Mouse (Mus musculus) heart, embryonic 11.5 days (tissue): Measurements from ENCODE around the gene Ppp1r12b. TPM values are rescaled to one million over a fixed set of nuclear protein-coding genes. Genes with fewer than 3 reads are reported as not detected.

Experiments
- ATAC-seq: fragments of 200-750 bp; cut with Nextera tagmentation; replicated peaks from 2 replicates; pipeline ENCODE4 v1.8.0; 2017; ENCODE audit warnings: moderate library complexity; ENCODE audit not compliant: insufficient number of reproducible peaks, low FRiP score, low TSS enrichment
- H3K27ac ChIP-seq: fragments of 300-500 bp; sonication (generic); 2 replicates; pipeline ENCODE4 v1.5.1; 2014; ENCODE audit warnings: mild to moderate bottlenecking, low read depth, low read length
- H3K27me3 ChIP-seq: fragments of 300-500 bp; sonication (generic); 2 replicates; pipeline ENCODE4 v1.6.1; 2014; ENCODE audit warnings: mild to moderate bottlenecking, low read length, mixed read lengths; ENCODE audit not compliant: control insufficient read depth, insufficient read depth
- H3K36me3 ChIP-seq: fragments of 300-500 bp; sonication (generic); 2 replicates; pipeline ENCODE4 v1.6.1; 2014; ENCODE audit warnings: mild to moderate bottlenecking, low read length, moderate library complexity, mixed read lengths; ENCODE audit not compliant: control insufficient read depth, insufficient read depth
- H3K4me1 ChIP-seq: fragments of 300-500 bp; sonication (generic); 2 replicates; pipeline ENCODE4 v1.6.1; 2014; ENCODE audit warnings: low read length; ENCODE audit not compliant: control insufficient read depth, insufficient read depth
- H3K4me2 ChIP-seq: fragments of 300-500 bp; sonication (generic); 2 replicates; pipeline ENCODE4 v1.6.1; 2014; ENCODE audit warnings: mild to moderate bottlenecking, moderate library complexity
- H3K4me3 ChIP-seq: fragments of 300-500 bp; sonication (generic); 2 replicates; pipeline ENCODE4 v1.5.1; 2014; ENCODE audit warnings: low read depth, low read length
- H3K9ac ChIP-seq: fragments of 300-500 bp; sonication (generic); 2 replicates; pipeline ENCODE4 v1.6.1; 2014; ENCODE audit warnings: mild to moderate bottlenecking, low read depth, low read length, moderate library complexity
- H3K9me3 ChIP-seq: fragments of 300-500 bp; sonication (generic); replicated peaks from 2 replicates; pipeline ENCODE4 v1.6.1; 2016; ENCODE audit warnings: low read length; ENCODE audit not compliant: control insufficient read depth
- WGBS: fragments of 180-500 bp; shearing (Covaris S2); extraction: QIAGEN DNeasy Blood & Tissue Kit; methylation state at CpG from one replicate; pipeline ENCODE4 v1.1.7; 2014; ENCODE audit not compliant: insufficient replicate concordance; 5-methylcytosine and 5-hydroxymethylcytosine counted together
- polyA plus RNA-seq: library from polyadenylated mRNA; unstranded; fragments of >200 nt; fragmentation: Nextera tagmentation; extraction: Ambion mirVana; gene quantifications from 2 replicates; pipeline ENCODE4 v1.2.1, GENCODE M21; 2014

Ppp1r12b gene
- polyA plus RNA-seq, 1 experiment from 2014 or later: 26.7 TPM

DNA sequence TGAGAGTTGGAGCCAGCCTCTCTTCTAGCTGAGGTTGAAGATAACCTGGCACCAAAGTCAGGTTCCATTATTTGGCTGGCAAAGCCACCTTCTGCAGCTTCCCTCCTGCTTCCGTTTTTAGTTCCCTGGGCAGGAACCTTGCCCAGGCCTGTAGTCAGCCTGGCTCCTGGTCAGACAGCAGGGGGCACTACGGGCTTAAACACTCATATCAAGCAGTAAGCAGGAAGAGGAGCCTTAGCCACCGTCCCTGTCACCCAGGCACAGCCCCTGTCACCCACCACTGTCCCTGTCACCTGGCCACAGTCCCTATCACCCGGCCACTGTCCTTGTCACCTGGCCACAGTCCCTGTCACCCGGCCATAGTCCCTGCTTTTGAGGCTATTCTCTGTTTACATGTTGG lies 230.5 kb downstream of the Ppp1r12b start:
- 49% methylated on average over 5 of the region's 5 CpGs for WGBS
- H3K36me3 ChIP-seq: no peaks in the 10 kb centered on the region
- no peaks in the 10 kb centered on the region for H3K9me3 ChIP-seq

DNA sequence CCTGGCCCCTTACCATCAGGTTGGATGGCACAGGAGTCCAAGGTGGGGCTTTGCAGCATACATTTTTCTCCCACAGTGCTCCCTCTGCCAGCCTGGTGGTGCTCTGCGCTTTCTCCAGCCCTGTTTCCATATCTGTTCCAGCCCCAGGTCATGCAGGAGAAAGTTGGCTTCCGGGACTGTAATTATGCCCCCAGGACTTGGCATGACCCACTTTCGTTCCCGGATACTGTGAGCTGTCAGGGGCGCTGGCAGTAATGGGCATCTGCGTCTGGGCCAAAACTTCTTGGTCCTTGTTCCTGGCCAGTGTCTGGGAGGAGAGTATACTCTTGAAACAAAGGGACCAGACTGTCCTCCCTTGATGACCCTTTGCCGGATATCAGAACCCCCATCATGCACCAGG lies 232.9 kb downstream of the Ppp1r12b start:
- no peaks in the 10 kb centered on the region for H3K9me3 ChIP-seq
- H3K4me1 ChIP-seq: no peaks in the 10 kb centered on the region
- ATAC-seq: no peak
- no peak overlapping the region for H3K9ac ChIP-seq
- H3K36me3 ChIP-seq: no peaks in the 10 kb centered on the region
- 84% methylated on average over 7 of the region's 7 CpGs for WGBS
- H3K4me3 ChIP-seq: no peak overlapping the region
- peaks cover 13% of the 10 kb centered on the region for H3K27me3 ChIP-seq
- no peak overlapping the region for H3K27ac ChIP-seq
- H3K4me2 ChIP-seq: no peak overlapping the region

More for the DNA sequence above, 230.5 kb downstream of the Ppp1r12b start:
- no peaks in the 10 kb centered on the region for H3K4me1 ChIP-seq
- H3K4me3 ChIP-seq: no peak overlapping the region
- no peak overlapping the region for H3K27ac ChIP-seq
- no peak overlapping the region for H3K4me2 ChIP-seq
- no peak; the same call in 1 of the 2 replicates for ATAC-seq
- no peak overlapping the region for H3K9ac ChIP-seq
- peaks cover 24% of the 10 kb centered on the region for H3K27me3 ChIP-seq

DNA sequence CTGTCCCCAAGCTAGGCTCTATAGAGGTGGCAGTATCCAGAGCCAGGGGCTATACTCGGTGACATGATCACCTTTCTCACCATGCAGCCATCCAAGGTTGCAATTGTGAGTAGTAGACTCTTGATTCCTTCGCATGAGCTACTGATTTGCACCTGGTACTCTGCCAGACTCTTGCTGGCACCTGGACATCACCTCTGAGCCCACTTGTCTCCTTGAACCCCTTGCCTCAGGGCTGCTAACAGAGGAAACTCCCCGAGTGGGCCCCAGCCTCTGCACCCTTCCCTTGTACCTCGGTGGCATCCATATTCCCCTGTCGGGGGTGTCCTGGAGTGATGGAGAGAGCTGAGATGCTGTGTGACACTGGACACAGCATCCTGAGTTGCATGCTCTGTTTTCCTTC lies 234.3 kb downstream of the Ppp1r12b start:
- Histone ChIP-seq H3K9ac (no peak overlapping the region), H3K4me3 (no peak overlapping the region), H3K36me3 (no peaks in the 10 kb centered on the region), H3K9me3 (no peaks in the 10 kb centered on the region), H3K27me3 (peaks cover 11% of the 10 kb centered on the region), H3K27ac (no peak overlapping the region), H3K4me2 (no peak overlapping the region), H3K4me1 (no peaks in the 10 kb centered on the region)
- WGBS: 64% methylated on average over 5 of the region's 5 CpGs
- no peak for ATAC-seq

DNA sequence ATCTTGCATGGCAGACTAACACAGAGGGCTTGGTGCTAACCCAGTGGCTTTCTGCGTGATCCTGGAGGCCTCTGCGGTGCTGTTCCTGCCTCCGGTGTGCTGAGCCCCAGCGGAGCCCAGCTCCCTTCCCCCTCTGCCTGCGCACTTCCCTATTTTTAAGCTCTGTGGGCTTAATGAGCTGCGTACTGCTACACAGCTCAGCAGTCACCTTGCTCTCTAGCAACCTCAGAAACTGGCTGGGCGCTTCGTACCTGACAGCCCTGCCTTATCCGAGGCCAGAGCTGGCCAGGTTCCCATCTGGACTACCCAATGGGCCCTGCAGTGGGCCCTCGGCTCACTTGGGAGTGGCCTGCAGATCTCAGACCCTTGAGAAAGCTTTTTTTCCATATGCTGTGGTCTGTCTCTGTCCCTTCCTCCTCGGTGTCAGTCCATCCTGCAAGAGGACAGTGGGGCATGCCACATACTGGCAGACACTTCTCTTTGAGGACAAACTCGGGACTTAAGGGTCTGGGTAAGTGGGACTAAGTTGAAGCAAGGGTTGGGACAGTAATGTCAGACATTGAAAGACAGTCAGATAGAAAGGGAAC lies 235.9 kb downstream of the Ppp1r12b start:
- Histone ChIP-seq H3K27ac (no peak overlapping the region), H3K4me2 (no peak overlapping the region), H3K4me3 (no peak overlapping the region), H3K9me3 (no peaks in the 10 kb centered on the region), H3K9ac (no peak overlapping the region), H3K4me1 (no peaks in the 10 kb centered on the region), H3K36me3 (no peaks in the 10 kb centered on the region), H3K27me3 (peaks cover 8% of the 10 kb centered on the region; the same call in 1 of the 2 replicates)
- 64% methylated on average over 12 of the region's 12 CpGs for WGBS
- no peak for ATAC-seq

DNA sequence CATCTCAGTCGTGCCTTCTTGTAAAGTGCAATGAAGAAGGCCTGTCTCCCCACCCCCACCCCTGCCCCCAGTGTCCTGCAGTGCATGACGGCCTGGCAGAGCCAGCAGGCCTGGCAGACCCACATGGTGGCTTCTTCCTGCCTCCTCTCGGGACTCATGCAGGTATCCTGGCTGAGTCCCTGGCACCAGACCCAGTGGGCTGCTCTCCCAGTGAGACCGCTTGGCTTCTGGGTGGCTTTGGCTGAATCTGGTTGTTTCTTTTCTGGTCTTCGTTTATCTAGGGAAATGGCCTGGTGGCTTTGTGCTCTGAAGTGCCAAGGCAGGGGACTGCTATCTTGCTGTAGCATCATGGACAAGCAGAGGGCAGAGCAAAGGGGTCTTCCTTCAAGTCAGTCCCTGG lies 240.7 kb downstream of the Ppp1r12b start:
- Histone ChIP-seq H3K9me3 (no peaks in the 10 kb centered on the region), H3K27me3 (peaks cover 37% of the 10 kb centered on the region), H3K9ac (no peak overlapping the region), H3K36me3 (no peaks in the 10 kb centered on the region), H3K4me2 (no peak overlapping the region), H3K27ac (no peak overlapping the region), H3K4me3 (no peak overlapping the region), H3K4me1 (no peaks in the 10 kb centered on the region)
- no peak for ATAC-seq
- 60% methylated on average over 5 of the region's 5 CpGs for WGBS

DNA sequence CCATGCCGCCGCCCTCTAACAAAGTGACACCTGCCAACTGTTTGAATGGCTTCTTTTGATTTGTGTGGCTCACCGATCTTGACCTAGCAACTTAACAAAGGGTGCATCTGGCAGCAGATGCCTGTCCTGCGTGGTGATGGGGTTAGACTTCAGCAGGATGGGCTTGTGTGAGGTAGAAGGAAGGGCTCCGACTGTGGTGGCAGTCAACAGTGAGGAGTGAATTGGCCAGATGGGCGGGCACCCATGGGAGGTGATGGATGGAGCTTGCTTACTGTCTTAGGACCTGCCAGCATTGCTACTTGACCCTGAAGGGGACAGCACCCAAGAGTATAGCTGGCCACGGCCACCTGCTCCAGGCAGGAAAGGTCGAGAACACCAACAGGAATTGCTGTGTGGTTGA lies 241.6 kb downstream of the Ppp1r12b start:
- 68% methylated on average over 8 of the region's 8 CpGs for WGBS
- Histone ChIP-seq H3K36me3 (no peaks in the 10 kb centered on the region), H3K9ac (no peak overlapping the region), H3K4me3 (no peak overlapping the region), H3K4me2 (no peak overlapping the region), H3K27me3 (peaks cover 46% of the 10 kb centered on the region), H3K4me1 (peaks cover 7% of the 10 kb centered on the region), H3K27ac (no peak overlapping the region), H3K9me3 (no peaks in the 10 kb centered on the region)
- no peak for ATAC-seq

DNA sequence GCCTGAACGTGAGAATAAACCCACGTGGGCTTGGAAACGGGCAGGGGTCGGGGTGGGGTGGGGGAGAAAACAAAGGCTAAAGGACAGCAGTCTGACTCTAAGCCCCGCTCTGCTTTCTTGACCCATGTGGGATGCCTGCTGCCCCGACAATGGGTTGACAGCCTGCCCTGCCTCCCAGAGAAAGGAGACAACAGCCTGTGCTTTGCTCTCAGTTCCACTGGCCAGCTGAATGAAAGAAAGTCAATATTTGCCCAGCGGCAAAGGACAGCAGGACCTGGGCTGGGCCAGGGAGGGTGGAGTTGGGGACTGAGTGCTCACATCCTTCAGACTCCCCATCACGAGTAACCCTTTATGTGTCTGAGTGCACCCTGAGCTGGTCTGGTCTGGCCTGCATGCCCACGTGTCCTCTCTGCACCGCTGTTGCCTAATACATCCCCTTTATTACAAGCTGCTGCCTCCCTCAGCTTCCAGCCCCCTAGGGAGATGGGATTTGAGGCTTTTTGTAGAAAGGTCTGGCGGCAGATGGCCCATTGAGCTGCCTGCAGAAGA lies 242.2 kb downstream of the Ppp1r12b start:
- H3K27me3 ChIP-seq: peaks cover 53% of the 10 kb centered on the region
- H3K36me3 ChIP-seq: no peaks in the 10 kb centered on the region
- H3K4me1 ChIP-seq: peaks cover 13% of the 10 kb centered on the region
- H3K4me2 ChIP-seq: no peak overlapping the region
- H3K27ac ChIP-seq: no peak overlapping the region
- no peaks in the 10 kb centered on the region for H3K9me3 ChIP-seq
- no peak overlapping the region for H3K9ac ChIP-seq
- ATAC-seq: no peak
- WGBS: 30% methylated on average over 11 of the region's 11 CpGs
- H3K4me3 ChIP-seq: no peak overlapping the region

DNA sequence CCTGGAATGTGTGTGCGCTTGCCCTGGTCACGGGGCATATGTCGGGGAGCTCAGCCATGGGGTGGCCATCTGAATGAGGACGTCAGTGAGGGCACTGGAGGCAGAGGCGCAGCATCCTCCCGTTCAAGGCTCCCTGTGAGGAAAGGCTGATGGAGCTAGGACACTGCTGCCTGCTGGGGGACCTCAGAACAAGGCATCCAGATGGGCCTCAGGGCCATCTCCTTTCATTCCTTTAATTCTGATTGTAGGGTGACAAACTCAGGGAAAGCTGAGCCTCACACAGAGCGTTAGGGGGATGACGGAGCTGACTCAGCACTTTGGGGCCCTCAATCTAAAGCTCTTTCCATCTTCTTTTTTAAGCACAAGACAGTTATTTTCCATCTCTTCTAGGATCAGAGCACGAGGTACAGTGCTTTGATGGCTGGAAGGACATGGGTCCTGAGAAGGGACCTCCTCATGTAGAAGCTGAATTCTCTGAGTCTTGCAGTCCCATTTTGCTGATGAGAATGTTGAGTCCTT lies 242.9 kb downstream of the Ppp1r12b start:
- no peak overlapping the region for H3K4me2 ChIP-seq
- H3K4me3 ChIP-seq: no peak overlapping the region
- peaks cover 13% of the 10 kb centered on the region for H3K4me1 ChIP-seq
- no peak overlapping the region for H3K27ac ChIP-seq
- no peak for ATAC-seq
- 78% methylated on average over 9 of the region's 9 CpGs for WGBS
- H3K9ac ChIP-seq: no peak overlapping the region
- H3K9me3 ChIP-seq: no peaks in the 10 kb centered on the region
- no peaks in the 10 kb centered on the region for H3K36me3 ChIP-seq
- peaks cover 59% of the 10 kb centered on the region for H3K27me3 ChIP-seq

DNA sequence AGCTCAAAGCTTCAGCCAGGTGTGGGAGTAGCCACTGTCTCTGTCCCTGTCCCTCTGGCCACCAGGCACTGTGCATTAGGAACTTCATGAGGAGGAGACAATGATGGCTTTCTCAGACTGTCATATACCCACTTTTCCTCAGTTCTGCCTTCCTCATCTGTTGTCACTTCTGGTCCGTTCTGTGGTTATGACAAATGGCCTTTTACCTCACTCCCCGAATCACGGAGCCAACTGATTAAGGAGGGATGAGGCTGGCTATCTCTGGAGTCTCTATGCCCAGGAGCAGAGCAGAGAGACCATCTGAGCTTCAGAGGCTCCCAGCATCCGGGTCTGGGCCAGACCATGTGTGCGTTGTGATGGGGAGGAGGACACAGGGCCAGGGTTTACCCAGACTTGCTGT lies 244.1 kb downstream of the Ppp1r12b start:
- no peak for ATAC-seq
- Histone ChIP-seq H3K4me3 (no peak overlapping the region), H3K4me2 (no peak overlapping the region), H3K27ac (no peak overlapping the region), H3K9ac (no peak overlapping the region), H3K36me3 (no peaks in the 10 kb centered on the region), H3K4me1 (peaks cover 13% of the 10 kb centered on the region), H3K9me3 (no peaks in the 10 kb centered on the region), H3K27me3 (peaks cover 70% of the 10 kb centered on the region)
- 67% methylated on average over 5 of the region's 5 CpGs for WGBS
